Mouse (Mus musculus) liver, embryonic 14.5 days (tissue): ENCODE data around the gene Lpar5.

Experiments
- CTCF ChIP-seq: IDR thresholded peaks from 2 replicates; pipeline ENCODE4 v1.5.1; 2016; ENCODE audit warnings: antibody characterized with exemption, low read depth, control low read depth
- EP300 ChIP-seq: IDR thresholded peaks from 2 replicates; pipeline ENCODE4 v1.6.1; 2016; ENCODE audit warnings: antibody characterized with exemption, low read depth

DNA sequence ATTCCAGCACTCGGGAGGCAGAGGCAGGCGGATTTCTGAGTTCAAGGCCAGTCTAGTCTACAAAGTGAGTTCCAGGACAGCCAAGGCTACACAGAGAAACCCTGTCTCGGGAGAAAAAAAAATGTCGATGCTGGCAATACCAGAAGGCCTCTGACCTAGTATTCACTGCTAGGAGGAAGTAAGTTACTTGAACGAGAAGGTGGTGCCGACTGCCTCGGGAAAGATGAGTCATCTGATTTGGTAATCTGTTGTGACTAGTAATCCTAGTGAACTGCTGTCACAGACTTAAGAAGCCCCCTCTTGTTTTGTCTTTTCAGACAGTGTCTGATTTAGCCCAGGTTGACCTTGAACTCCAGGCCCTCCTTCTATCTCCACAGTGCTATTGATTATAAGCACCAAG is 26.7 kb upstream of the Lpar5 start:
- TF ChIP-seq CTCF, result no peak
- TF ChIP-seq EP300, result no peak
